Mouse (Mus musculus) intestine, embryonic 14.5 days (tissue): Measurements from ENCODE around the gene Podnl1. TPM values are rescaled to one million over a fixed set of nuclear protein-coding genes. Genes with fewer than 3 reads are reported as not detected.

ENCODE experiments used
- ATAC-seq: fragments of 200-750 bp; cut with Nextera tagmentation; replicated peaks from 2 replicates; pipeline ENCODE4 v1.8.0; 2017; ENCODE audit warnings: low read depth, moderate number of reproducible peaks, moderate TSS enrichment, moderate library complexity; ENCODE audit not compliant: low FRiP score, low TSS enrichment
- DNase-seq: peaks from one replicate; pipeline ENCODE4 v3.0.0-alpha.2; 2018; ENCODE audit warnings: low spot score
- H3K27ac ChIP-seq: fragments of 300-500 bp; sonication (generic); 2 replicates; pipeline ENCODE4 v1.5.1; 2014; ENCODE audit warnings: low read depth, mild to moderate bottlenecking, control low read depth
- H3K27me3 ChIP-seq: fragments of 300-500 bp; sonication (generic); replicated peaks from 2 replicates; pipeline ENCODE4 v1.6.1; 2014; ENCODE audit warnings: low read length, control low read depth; ENCODE audit not compliant: control insufficient read depth, insufficient read depth
- H3K36me3 ChIP-seq: fragments of 300-500 bp; sonication (generic); 2 replicates; pipeline ENCODE4 v1.6.1; 2014; ENCODE audit warnings: low read length, control low read depth; ENCODE audit not compliant: control insufficient read depth, insufficient read depth
- H3K4me1 ChIP-seq: fragments of 300-500 bp; sonication (generic); replicated peaks from 2 replicates; pipeline ENCODE4 v1.6.1; 2014; ENCODE audit warnings: low read length, control low read depth, mixed read lengths; ENCODE audit not compliant: control insufficient read depth, insufficient read depth
- H3K4me2 ChIP-seq: fragments of 300-500 bp; sonication (generic); 2 replicates; pipeline ENCODE4 v1.6.1; 2014; ENCODE audit warnings: low read length
- H3K4me3 ChIP-seq: fragments of 300-500 bp; sonication (generic); 2 replicates; pipeline ENCODE4 v1.5.1; 2014; ENCODE audit warnings: low read depth, low read length, control low read depth, mixed read lengths
- H3K9ac ChIP-seq: fragments of 300-500 bp; sonication (generic); 2 replicates; pipeline ENCODE4 v1.6.1; 2014; ENCODE audit warnings: mild to moderate bottlenecking, low read length
- H3K9me3 ChIP-seq: fragments of 300-500 bp; sonication (generic); 2 replicates; pipeline ENCODE4 v1.6.1; 2016; ENCODE audit warnings: low read length, control low read depth; ENCODE audit not compliant: control insufficient read depth
- WGBS: fragments of 180-500 bp; shearing (Covaris S2); extraction: QIAGEN DNeasy Blood & Tissue Kit; methylation state at CpG from one replicate; pipeline ENCODE4 v1.1.7; 2014; 5-methylcytosine and 5-hydroxymethylcytosine counted together
- polyA plus RNA-seq: library from polyadenylated mRNA; unstranded; fragments of >200 nt; fragmentation: Nextera tagmentation; extraction: Ambion mirVana; gene quantifications from 2 replicates; pipeline ENCODE4 v1.2.1, GENCODE M21; 2014

The Podnl1 gene
- 0.46 and 0.49 TPM in 2 replicates for polyA plus RNA-seq

DNA sequence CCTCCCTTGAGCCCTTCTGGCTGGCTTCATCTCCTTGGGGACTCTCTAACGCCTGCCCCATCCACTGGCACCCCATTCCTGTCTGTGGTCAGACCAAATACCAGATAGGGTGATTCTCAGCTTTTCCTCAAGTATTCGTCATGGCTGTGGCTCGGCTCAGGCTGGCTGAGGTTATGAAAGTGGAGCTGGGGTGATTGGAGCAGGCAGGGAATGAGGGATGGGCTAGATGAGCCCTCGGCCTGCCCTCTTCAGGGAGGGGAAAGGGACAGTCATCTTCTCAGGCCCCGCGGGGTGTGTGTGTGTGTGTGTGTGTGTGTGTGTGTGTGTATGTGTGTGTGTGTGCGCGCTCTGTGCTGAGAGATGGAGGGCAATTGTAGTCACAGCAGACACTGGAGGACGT lies at the start of gene Podnl1:
TSS of gene Podnl1 (plus strand) at position 334 of the 400 bp plus-strand sequence.
- H3K27me3 ChIP-seq = no peaks in the 10 kb centered on the region
- no peaks in the 10 kb centered on the region for H3K4me1 ChIP-seq
- no peak within 1 kb of the TSS for H3K9ac ChIP-seq
- WGBS = 38% methylated on average over 9 of the region's 9 CpGs
- DNase-seq = no peak
- H3K4me2 ChIP-seq = no peak within 1 kb of the TSS
- no peaks in the 10 kb centered on the region for H3K36me3 ChIP-seq
- ATAC-seq = 0 out of 2 replicates have a peak, but pooled peaks have one; percentile 48
- H3K27ac ChIP-seq = no peak within 1 kb of the TSS
- H3K9me3 ChIP-seq = no peaks in the 10 kb centered on the region
- H3K4me3 ChIP-seq = no peak within 1 kb of the TSS

- Histone ChIP-seq H3K4me1 (0 out of 2 replicates have a peak, but pooled peaks cover 5% of the 10 kb centered on the region), H3K9ac (no peak overlapping the region), H3K4me2 (no peak overlapping the region), H3K27me3 (no peaks in the 10 kb centered on the region), H3K27ac (no peak overlapping the region), H3K9me3 (no peaks in the 10 kb centered on the region), H3K36me3 (peaks cover 39% of the 10 kb centered on the region), H3K4me3 (no peak overlapping the region)
- DNase-seq (no peak), ATAC-seq (no peak)
- 68% methylated on average over 1 of the region's 1 CpGs for WGBS
Observed at GRCm38 (mm10) chr8:84076412-84076811, 49.4 kb upstream of the Podnl1 start.

- H3K9me3 ChIP-seq = no peaks in the 10 kb centered on the region
- 49% methylated on average over 3 of the region's 3 CpGs for WGBS
- H3K9ac ChIP-seq = no peak overlapping the region
- H3K4me2 ChIP-seq = no peak overlapping the region
- H3K27ac ChIP-seq = no peak overlapping the region
- peaks cover 44% of the 10 kb centered on the region for H3K36me3 ChIP-seq
- no peaks in the 10 kb centered on the region for H3K27me3 ChIP-seq
- 0 out of 2 replicates have a peak, but pooled peaks cover 5% of the 10 kb centered on the region for H3K4me1 ChIP-seq
- ATAC-seq (no peak), DNase-seq (no peak)
- H3K4me3 ChIP-seq = no peak overlapping the region
Observed at GRCm38 (mm10) chr8:84076849-84077248, 48.9 kb upstream of the Podnl1 start.

- DNase-seq = no peak
- WGBS = 79% methylated on average over 5 of the region's 5 CpGs
- Histone ChIP-seq H3K4me3 (no peak overlapping the region), H3K27ac (no peak overlapping the region), H3K9me3 (no peaks in the 10 kb centered on the region), H3K4me1 (no peaks in the 10 kb centered on the region), H3K9ac (no peak overlapping the region), H3K36me3 (peaks cover 64% of the 10 kb centered on the region), H3K4me2 (no peak overlapping the region), H3K27me3 (no peaks in the 10 kb centered on the region)
- ATAC-seq = no peak
Observed at GRCm38 (mm10) chr8:84079206-84079605, 46.6 kb upstream of the Podnl1 start.

DNA sequence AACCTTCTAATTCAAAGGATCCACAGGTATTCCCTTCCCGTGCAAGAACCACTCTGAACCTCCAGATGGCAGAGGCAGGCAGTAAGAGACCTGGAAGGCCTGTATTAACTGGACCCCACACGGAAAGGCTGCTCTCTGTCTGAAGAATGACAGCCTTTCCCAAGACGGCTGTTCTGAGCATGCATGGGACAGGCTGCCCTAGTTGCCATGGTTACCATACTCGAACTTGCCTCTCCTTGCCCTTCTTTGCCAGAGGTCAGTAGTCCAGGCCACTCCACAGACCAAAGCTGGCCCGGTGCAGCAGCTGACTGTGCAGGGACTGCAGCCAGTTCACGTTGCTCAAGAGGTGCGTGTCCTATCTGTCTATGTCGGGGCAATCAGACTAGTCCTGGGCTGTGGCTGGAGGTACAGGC lies 42.0 kb upstream of the Podnl1 start:
- no peak overlapping the region for H3K9ac ChIP-seq
- DNase-seq (no peak), ATAC-seq (no peak)
- H3K4me2 ChIP-seq = no peak overlapping the region
- peaks cover 83% of the 10 kb centered on the region for H3K36me3 ChIP-seq
- WGBS = 26% methylated on average over 8 of the region's 8 CpGs
- H3K4me3 ChIP-seq = no peak overlapping the region
- H3K27ac ChIP-seq = no peak overlapping the region
- H3K27me3 ChIP-seq = no peaks in the 10 kb centered on the region
- H3K4me1 ChIP-seq = no peaks in the 10 kb centered on the region
- H3K9me3 ChIP-seq = no peaks in the 10 kb centered on the region

- no peak for ATAC-seq
- H3K4me2 ChIP-seq = no peak overlapping the region
- H3K9me3 ChIP-seq = no peaks in the 10 kb centered on the region
- no peak overlapping the region for H3K4me3 ChIP-seq
- 52% methylated on average over 42 of the region's 42 CpGs for WGBS
- H3K9ac ChIP-seq = no peak overlapping the region
- H3K36me3 ChIP-seq = peaks cover 82% of the 10 kb centered on the region
- no peak for DNase-seq
- no peaks in the 10 kb centered on the region for H3K27me3 ChIP-seq
- no peak overlapping the region for H3K27ac ChIP-seq
- H3K4me1 ChIP-seq = no peaks in the 10 kb centered on the region
Observed at GRCm38 (mm10) chr8:84084341-84085115, 41.3 kb upstream of the Podnl1 start.

DNA sequence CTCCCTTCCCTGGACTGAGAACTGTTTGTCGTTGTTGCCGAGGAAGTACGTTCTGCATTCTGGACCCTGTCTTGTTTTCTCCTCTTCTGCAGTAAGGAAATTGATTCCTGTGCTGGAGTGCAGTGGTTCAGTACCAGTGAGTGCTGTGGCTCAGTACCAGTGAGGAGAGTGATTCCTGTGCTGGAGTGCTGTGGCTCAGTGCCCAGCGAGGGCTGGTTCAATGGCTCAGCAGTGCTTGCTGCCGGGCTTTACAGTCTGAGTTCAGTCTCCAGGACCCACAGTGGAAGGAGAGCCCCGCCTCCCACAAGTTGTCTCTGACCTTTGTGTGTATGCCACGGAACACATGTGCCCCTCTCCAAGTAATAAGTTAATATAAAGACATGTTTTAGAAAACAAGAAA lies 38.6 kb upstream of the Podnl1 start:
- peaks cover 80% of the 10 kb centered on the region for H3K36me3 ChIP-seq

DNA sequence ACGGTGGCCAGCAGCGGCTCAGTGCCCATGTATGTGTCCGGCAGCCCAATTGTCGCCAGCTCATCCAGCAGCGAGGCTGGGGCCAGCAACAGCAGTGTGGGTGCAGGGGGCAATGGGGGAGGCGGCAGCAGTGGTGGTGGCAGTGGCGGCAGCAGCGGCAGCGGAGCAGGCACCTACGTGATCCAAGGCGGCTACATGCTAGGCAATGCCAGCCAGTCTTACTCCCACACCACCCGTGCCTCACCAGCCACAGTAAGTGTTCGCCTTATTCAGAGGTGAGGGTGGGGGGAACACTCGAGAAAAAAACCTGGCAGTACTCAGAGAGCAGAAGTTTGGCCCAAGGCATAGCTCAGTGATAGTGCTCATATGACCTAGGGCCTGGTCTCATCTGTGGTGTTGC lies 38.0 kb upstream of the Podnl1 start:
- Histone ChIP-seq H3K4me1 (no peaks in the 10 kb centered on the region), H3K27ac (no peak overlapping the region), H3K36me3 (peaks cover 80% of the 10 kb centered on the region), H3K4me3 (no peak overlapping the region), H3K9me3 (no peaks in the 10 kb centered on the region), H3K4me2 (no peak overlapping the region), H3K27me3 (no peaks in the 10 kb centered on the region), H3K9ac (no peak overlapping the region)
- ATAC-seq (no peak), DNase-seq (no peak)
- WGBS = 93% methylated on average over 14 of the region's 14 CpGs

More for the DNA sequence above, 38.6 kb upstream of the Podnl1 start:
- ATAC-seq = no peak
- H3K27me3 ChIP-seq = no peaks in the 10 kb centered on the region
- H3K4me3 ChIP-seq = no peak overlapping the region
- H3K4me1 ChIP-seq = no peaks in the 10 kb centered on the region
- DNase-seq = no peak
- H3K9me3 ChIP-seq = no peaks in the 10 kb centered on the region
- 88% methylated on average over 7 of the region's 7 CpGs for WGBS
- no peak overlapping the region for H3K27ac ChIP-seq
- no peak overlapping the region for H3K4me2 ChIP-seq
- no peak overlapping the region for H3K9ac ChIP-seq

GRCm38 (mm10) chr8:84089277-84089676 lies 36.5 kb upstream of the Podnl1 start:
- WGBS = 80% methylated on average over 9 of the region's 9 CpGs
- Histone ChIP-seq H3K4me3 (no peak overlapping the region), H3K4me2 (no peak overlapping the region), H3K36me3 (peaks cover 80% of the 10 kb centered on the region), H3K4me1 (no peaks in the 10 kb centered on the region), H3K27ac (no peak overlapping the region), H3K27me3 (no peaks in the 10 kb centered on the region), H3K9me3 (no peaks in the 10 kb centered on the region), H3K9ac (no peak overlapping the region)
- ATAC-seq = no peak
- no peak for DNase-seq
